Mouse (Mus musculus) R1 (cell line): Measurements from ENCODE around the gene Slco4a1.

Source experiments
- DNase-seq: peaks from one replicate; pipeline ENCODE4 v3.0.0-alpha.2; 2018; ENCODE audit warnings: low read depth, low spot score

Slco4a1 gene

GRCm38 (mm10) chr2:180501217-180501967 is 45.3 kb downstream of the Slco4a1 start:
- DNase-seq = peak; percentile 26

- DNase-seq = no peak
Measured at GRCm38 (mm10) chr2:180506281-180506680, 50.2 kb downstream of the Slco4a1 start.

- no peak for DNase-seq
Measured at GRCm38 (mm10) chr2:180508455-180509115, 52.5 kb downstream of the Slco4a1 start.

DNA sequence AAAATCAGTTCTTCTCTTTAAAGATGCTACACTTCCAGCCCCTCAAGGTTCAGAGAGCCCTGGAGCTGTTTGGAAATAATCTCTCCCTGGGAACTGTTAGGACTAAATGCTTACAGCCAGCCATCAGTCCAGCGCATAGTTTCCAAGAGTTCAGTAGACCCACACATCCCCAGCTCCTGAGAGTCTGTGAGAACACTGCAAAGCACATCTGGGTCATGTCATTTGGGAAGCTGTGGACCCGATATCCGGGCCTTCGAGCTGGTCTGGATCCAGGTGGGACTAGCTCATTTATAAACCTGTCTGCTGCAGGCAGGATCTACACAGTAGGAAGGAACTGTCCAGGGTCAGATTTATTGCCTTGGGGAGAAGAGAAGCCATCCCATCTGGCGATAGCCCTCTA is 54.8 kb downstream of the Slco4a1 start:
- DNase-seq = no peak

- DNase-seq = no peak
Measured at GRCm38 (mm10) chr2:180511875-180512661, 56.0 kb downstream of the Slco4a1 start.

- no peak for DNase-seq
Measured at GRCm38 (mm10) chr2:180513019-180513418, 57.0 kb downstream of the Slco4a1 start.

- DNase-seq = peak; percentile 72
Measured at GRCm38 (mm10) chr2:180513835-180514234, 57.8 kb downstream of the Slco4a1 start.

DNA sequence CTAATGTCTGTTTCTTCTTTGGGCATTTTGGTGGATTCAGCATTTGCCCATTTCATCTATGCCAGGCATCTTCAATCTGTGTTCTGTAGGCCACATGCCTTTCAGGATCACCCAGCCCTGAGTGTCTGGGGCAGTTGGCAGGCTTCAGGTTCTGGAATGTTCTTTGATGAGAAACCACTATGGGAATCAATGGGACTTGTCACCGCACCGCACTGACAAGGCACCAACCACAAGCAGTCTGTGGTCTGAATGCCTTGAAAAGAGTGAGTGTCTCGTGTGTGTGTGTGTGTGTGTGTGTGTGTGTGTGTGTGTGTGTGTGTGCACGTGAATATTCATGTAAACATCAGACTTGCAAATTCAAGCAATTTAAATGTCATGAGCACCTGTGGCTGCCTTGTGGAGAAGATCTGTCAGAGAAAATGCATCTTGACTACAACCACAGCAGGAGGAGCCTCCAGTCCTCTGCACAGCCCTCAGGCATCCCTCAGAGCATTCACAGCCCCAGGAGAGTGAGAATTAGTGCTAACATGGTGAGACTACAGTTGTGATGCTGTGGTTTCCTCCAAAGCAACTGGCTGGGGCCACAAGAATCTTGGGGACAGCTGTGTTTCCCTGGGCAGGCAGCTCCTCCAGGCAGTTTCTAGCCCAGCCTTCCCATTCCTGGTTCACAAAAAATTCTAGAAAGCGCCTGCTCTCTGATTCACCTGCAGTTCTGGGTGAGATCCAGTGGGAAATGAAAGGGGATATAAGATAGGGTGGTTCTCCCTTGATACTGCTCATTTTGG is 65.6 kb downstream of the Slco4a1 start:
- DNase-seq = no peak

GRCm38 (mm10) chr2:180522825-180523224 is 66.8 kb downstream of the Slco4a1 start:
- peak; percentile 85 for DNase-seq
